Mouse (Mus musculus): ENCODE results near the gene Wdr34. TPM values are rescaled to one million over a fixed set of nuclear protein-coding genes. Genes with fewer than 3 reads are reported as not detected.

Wdr34 gene
- polyA plus RNA-seq (2015; fragmentation: Nextera tagmentation; extraction: Ambion mirVana) = 34.0 and 34.5 TPM in 2 replicates

DNA sequence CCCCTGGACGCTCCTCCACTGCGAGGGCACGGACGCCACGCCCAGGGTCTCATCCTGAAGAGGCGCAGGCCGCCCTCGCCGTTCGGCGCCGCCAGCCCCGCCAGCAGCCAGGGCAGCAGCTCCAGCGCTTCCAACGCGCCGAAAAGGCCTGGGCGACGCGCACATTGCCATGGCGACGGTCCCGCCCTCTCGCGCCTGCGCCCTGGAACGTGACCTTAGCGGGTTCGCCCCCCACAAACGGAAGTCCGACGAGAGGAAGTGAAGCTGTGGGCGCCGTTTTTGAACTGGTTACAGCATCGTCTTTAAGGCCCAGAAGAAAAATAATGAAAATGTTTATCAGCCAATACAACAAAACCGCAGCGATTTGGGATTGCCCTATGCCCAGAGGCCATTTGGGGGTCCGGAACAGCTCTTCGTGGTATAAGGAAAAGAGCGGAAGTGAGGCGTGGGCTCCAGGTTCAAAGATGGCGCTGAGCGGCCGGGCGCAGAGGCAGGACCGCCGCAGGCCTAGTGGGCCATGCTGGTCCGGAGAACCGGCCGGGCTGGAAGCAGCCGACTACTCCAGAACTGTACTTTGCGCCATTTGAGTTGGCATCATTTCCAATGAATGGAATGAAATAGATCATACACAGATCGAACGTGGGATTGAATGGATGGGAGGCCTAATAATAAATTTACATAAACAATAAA, at the start of gene Wdr34:
Wdr34 (minus strand) TSS at position 183 of the 690 bp plus-strand sequence.
- Histone ChIP-seq H3K9me3 (no peaks in the 10 kb centered on the region), H3K36me3 (0 out of 2 replicates have a peak, but pooled peaks cover 2% of the 10 kb centered on the region), H3K4me1 (no peaks in the 10 kb centered on the region), H3K9ac (peak within 1 kb of the TSS; percentile 57), H3K4me2 (peak within 1 kb of the TSS; percentile 71), H3K27ac (peak within 1 kb of the TSS; percentile 90), H3K4me3 (peak within 1 kb of the TSS; percentile 61), H3K27me3 (no peaks in the 10 kb centered on the region)
- ATAC-seq (ENCODE audit: borderline replicate concordance, extremely low read depth, low FRiP score, low TSS enrichment) = peak; percentile 95
- WGBS = under 1% methylated on average over 54 of the region's 54 CpGs

DNA sequence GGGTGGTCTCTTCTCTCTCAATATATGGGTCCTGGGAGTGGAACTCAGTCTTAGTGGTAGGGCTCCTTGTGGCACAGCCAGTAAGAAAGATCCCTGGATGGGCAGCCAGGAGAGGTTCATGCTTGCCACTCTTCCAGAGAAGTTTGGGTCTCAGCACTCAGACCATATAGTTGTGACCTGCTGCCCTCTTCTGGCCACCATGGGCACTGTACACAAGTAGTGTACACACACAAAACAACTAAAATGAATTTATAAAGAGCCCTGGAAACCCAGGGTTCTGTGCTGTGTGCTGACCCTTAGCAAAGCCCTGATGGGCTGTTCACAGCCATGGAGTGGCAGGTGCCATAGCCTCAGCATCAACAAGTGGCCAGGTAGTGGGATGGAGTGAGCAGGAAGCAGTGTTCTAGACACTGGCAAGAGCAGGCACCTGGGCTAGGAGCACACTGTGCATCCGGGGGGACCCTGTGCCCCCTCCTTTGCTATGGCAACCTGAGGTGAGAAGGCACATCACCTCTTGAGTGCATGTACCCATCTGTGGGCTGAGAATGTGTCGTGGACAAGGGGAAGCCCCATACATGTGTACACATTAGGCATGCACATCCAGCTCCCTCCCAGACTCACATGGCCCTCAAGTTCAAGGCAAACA, 47.3 kb upstream of the Wdr34 start:
- Histone ChIP-seq H3K27me3 (no peaks in the 10 kb centered on the region), H3K27ac (no peak overlapping the region), H3K9ac (no peak overlapping the region), H3K36me3 (peaks cover 14% of the 10 kb centered on the region), H3K4me2 (no peak overlapping the region), H3K4me1 (peaks cover 16% of the 10 kb centered on the region), H3K9me3 (no peaks in the 10 kb centered on the region), H3K4me3 (no peak overlapping the region)
- 69% methylated on average over 2 of the region's 2 CpGs for WGBS
- ATAC-seq (ENCODE audit: borderline replicate concordance, extremely low read depth, low FRiP score, low TSS enrichment) = no peak

- no peak; the same call in 1 of the 2 replicates for ATAC-seq (ENCODE audit: borderline replicate concordance, extremely low read depth, low FRiP score, low TSS enrichment)
These were observed 45.5 kb upstream of the Wdr34 start for GRCm38 (mm10) chr2:30094208-30094588.

GRCm38 (mm10) chr2:30093471-30094207, 45.0 kb upstream of the Wdr34 start, which contains the start of gene Zdhhc12:
Gene Zdhhc12, minus strand, starts transcription at chr2:30093648.
- peaks cover 11% of the 10 kb centered on the region; the same call in 1 of the 2 replicates for H3K36me3 ChIP-seq
- no peaks in the 10 kb centered on the region for H3K27me3 ChIP-seq
- peak within 1 kb of the TSS; percentile 73 for H3K27ac ChIP-seq

More at GRCm38 (mm10) chr2:30094208-30094588, 45.5 kb upstream of the Wdr34 start:
- H3K4me1 ChIP-seq = peaks cover 16% of the 10 kb centered on the region
- peaks cover 11% of the 10 kb centered on the region; the same call in 1 of the 2 replicates for H3K36me3 ChIP-seq
- peak overlapping the region; percentile 78 for H3K4me3 ChIP-seq
- H3K27ac ChIP-seq = peak overlapping the region; percentile 73
- no peaks in the 10 kb centered on the region for H3K9me3 ChIP-seq
- H3K27me3 ChIP-seq = no peaks in the 10 kb centered on the region
- H3K9ac ChIP-seq = peak overlapping the region; percentile 70
- peak overlapping the region; percentile 91 for H3K4me2 ChIP-seq
- WGBS = under 1% methylated on average over 13 of the region's 13 CpGs

GRCm38 (mm10) chr2:30092280-30092918, 43.7 kb upstream of the Wdr34 start:
- peak overlapping the region; percentile 46; the same call in 1 of the 2 replicates for H3K27ac ChIP-seq
- 42% methylated on average over 6 of the region's 6 CpGs for WGBS
- peak overlapping the region; percentile 91 for H3K4me2 ChIP-seq
- no peak for ATAC-seq (ENCODE audit: borderline replicate concordance, extremely low read depth, low FRiP score, low TSS enrichment)
- H3K9ac ChIP-seq = peak overlapping the region; percentile 76
- no peaks in the 10 kb centered on the region for H3K27me3 ChIP-seq
- H3K4me1 ChIP-seq = peaks cover 16% of the 10 kb centered on the region
- peak overlapping the region; percentile 78 for H3K4me3 ChIP-seq
- no peaks in the 10 kb centered on the region for H3K9me3 ChIP-seq
- peaks cover 14% of the 10 kb centered on the region; the same call in 1 of the 2 replicates for H3K36me3 ChIP-seq

More at GRCm38 (mm10) chr2:30093471-30094207, 45.0 kb upstream of the Wdr34 start, which contains the start of gene Zdhhc12:
- peaks cover 16% of the 10 kb centered on the region for H3K4me1 ChIP-seq
- ATAC-seq (ENCODE audit: borderline replicate concordance, extremely low read depth, low FRiP score, low TSS enrichment) = peak; percentile 98
- WGBS = under 1% methylated on average over 51 of the region's 51 CpGs
- peak within 1 kb of the TSS; percentile 76 for H3K9ac ChIP-seq
- peak within 1 kb of the TSS; percentile 91 for H3K4me2 ChIP-seq
- H3K4me3 ChIP-seq = peak within 1 kb of the TSS; percentile 78
- no peaks in the 10 kb centered on the region for H3K9me3 ChIP-seq

DNA sequence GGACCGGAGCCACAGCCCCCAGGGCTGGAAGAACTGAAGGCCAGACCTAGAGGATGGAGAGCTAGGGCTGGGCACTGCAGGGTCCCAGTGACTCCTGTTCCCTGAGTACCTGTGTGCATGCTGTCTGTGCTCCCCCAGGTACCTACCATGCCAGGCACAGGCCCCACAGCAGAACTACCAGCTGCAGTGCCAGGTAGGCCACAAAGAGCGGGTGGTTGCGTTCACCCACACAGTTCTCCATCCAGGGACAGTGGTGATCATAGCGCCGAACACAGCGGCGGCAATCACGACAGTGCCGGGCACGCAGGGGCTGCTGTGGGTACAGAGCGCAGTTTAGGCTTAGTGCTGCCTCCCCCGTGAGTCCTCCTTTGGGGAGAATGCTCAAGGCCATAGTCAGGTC, 42.8 kb upstream of the Wdr34 start:
- Histone ChIP-seq H3K4me2 (no peak overlapping the region), H3K9ac (no peak overlapping the region), H3K27ac (no peak overlapping the region), H3K4me3 (no peak overlapping the region), H3K36me3 (peaks cover 14% of the 10 kb centered on the region; the same call in 1 of the 2 replicates), H3K9me3 (no peaks in the 10 kb centered on the region), H3K27me3 (no peaks in the 10 kb centered on the region), H3K4me1 (peaks cover 16% of the 10 kb centered on the region)
- ATAC-seq (ENCODE audit: borderline replicate concordance, extremely low read depth, low FRiP score, low TSS enrichment) = no peak
- 93% methylated on average over 12 of the region's 12 CpGs for WGBS

DNA sequence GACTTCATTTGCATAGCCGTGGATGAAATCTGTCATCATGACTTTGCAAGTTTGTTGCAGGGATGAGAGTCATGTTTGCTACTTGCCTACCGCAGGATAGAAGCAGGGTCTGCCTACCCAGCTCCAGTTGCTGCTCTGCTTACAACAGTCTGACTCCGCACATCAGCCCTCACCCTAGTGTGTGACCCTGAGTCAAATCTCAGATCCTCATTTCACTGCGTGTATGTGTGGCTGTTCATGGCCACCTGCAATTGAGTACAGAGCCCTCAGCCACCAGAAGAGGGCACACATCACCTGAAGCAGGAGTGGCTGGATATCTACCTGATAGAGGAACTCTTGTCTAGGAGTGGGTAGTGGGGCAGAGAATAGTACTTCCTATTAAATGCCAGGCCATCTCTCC, 38.6 kb upstream of the Wdr34 start:
- Histone ChIP-seq H3K4me1 (peaks cover 12% of the 10 kb centered on the region), H3K36me3 (peaks cover 14% of the 10 kb centered on the region; the same call in 1 of the 2 replicates), H3K9ac (no peak overlapping the region), H3K9me3 (no peaks in the 10 kb centered on the region), H3K4me2 (no peak overlapping the region), H3K27me3 (no peaks in the 10 kb centered on the region), H3K4me3 (no peak overlapping the region), H3K27ac (no peak overlapping the region)
- no peak for ATAC-seq (ENCODE audit: borderline replicate concordance, extremely low read depth, low FRiP score, low TSS enrichment)
- WGBS = 87% methylated on average over 4 of the region's 4 CpGs

DNA sequence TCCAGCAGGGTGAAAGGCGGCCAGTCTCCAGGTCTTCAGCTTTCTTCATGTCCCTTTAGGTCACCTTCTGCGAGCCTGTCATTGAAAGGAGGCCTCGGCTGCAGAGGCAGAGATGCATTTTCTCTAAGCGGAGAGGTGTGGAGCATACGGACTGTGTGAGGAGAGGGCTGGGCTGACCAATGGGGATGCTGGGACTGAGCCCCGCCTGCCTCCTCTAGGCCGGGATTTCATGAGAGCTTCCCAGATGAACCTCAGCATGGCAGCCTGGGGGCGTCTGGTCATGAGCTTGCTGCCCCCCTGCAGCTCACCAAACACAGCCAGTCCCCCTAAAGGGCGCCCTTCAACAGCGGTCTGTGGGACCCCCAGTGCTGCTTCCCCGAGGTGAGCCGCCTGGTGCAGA, 36.0 kb upstream of the Wdr34 start:
- Histone ChIP-seq H3K36me3 (peaks cover 3% of the 10 kb centered on the region; the same call in 1 of the 2 replicates), H3K4me1 (peaks cover 12% of the 10 kb centered on the region), H3K27ac (no peak overlapping the region), H3K4me3 (peak overlapping the region; percentile 18; the same call in 1 of the 2 replicates), H3K9ac (no peak overlapping the region), H3K9me3 (no peaks in the 10 kb centered on the region), H3K4me2 (peak overlapping the region; percentile 51), H3K27me3 (no peaks in the 10 kb centered on the region)
- 25% methylated on average over 12 of the region's 12 CpGs for WGBS
- no peak for ATAC-seq (ENCODE audit: borderline replicate concordance, extremely low read depth, low FRiP score, low TSS enrichment)

- no peak overlapping the region for H3K27ac ChIP-seq
- peak overlapping the region; percentile 51; the same call in 1 of the 2 replicates for H3K4me2 ChIP-seq
- no peaks in the 10 kb centered on the region for H3K9me3 ChIP-seq
- peaks cover 3% of the 10 kb centered on the region; the same call in 1 of the 2 replicates for H3K36me3 ChIP-seq
- WGBS = 53% methylated on average over 5 of the region's 5 CpGs
- H3K4me1 ChIP-seq = peaks cover 12% of the 10 kb centered on the region
- no peak for ATAC-seq (ENCODE audit: borderline replicate concordance, extremely low read depth, low FRiP score, low TSS enrichment)
- H3K9ac ChIP-seq = no peak overlapping the region
- H3K4me3 ChIP-seq = 0 out of 2 replicates have a peak overlapping the region, but pooled peaks have one; percentile 18
- H3K27me3 ChIP-seq = no peaks in the 10 kb centered on the region
These were observed 35.4 kb upstream of the Wdr34 start for GRCm38 (mm10) chr2:30084113-30084512.

GRCm38 (mm10) chr2:30080181-30080800, 31.6 kb upstream of the Wdr34 start:
- peaks cover 29% of the 10 kb centered on the region for H3K4me1 ChIP-seq
- no peak overlapping the region for H3K9ac ChIP-seq
- no peak overlapping the region for H3K27ac ChIP-seq
- 79% methylated on average over 15 of the region's 15 CpGs for whole genome bisulfite sequencing
- no peak for ATAC-seq (ENCODE audit: borderline replicate concordance, extremely low read depth, low FRiP score, low TSS enrichment)
- no peak overlapping the region for H3K4me3 ChIP-seq
- H3K9me3 ChIP-seq = no peaks in the 10 kb centered on the region
- no peak overlapping the region for H3K4me2 ChIP-seq
- no peaks in the 10 kb centered on the region for H3K27me3 ChIP-seq
- H3K36me3 ChIP-seq = no peaks in the 10 kb centered on the region

Measured in lung, embryonic 15.5 days (tissue).